Mouse (Mus musculus): ENCODE data around the gene Nit1. TPM values are rescaled to one million over a fixed set of nuclear protein-coding genes. Genes with fewer than 3 reads are reported as not detected.
A peak's percentile ranks its signal among the peaks of the same experiment; 100 is the strongest.

Gene Nit1
- polyA plus RNA-seq, 1 experiment: 33.6 TPM

DNA sequence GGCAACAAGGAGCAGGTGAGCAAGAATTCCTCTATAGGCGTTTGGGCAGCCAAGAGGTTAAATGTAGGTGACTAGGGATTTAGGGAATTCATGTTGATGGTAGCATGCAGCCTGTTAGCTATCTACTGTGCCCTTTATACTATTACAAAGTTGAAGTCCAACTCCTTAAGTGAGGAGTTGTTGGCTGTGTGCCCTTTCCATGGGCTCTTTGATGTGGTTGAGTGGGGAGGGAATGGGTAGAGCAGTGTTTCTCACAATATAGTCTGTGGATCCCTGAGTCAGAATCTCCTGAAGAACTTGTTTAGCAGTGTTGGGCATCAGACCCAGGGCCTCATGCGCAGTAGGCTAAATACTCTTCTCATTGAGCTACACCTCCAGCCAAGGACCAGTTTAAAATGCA lies 11.4 kb upstream of the Nit1 start:
- no peaks in the 10 kb centered on the region for H3K4me1 ChIP-seq (ENCODE audit: control insufficient read depth, insufficient read depth, low read length)
- H3K27ac ChIP-seq (ENCODE audit: insufficient read depth, low read length): no peak overlapping the region
- TF ChIP-seq POLR2A (IDR thresholded peaks at IDR 0.05; ENCODE audit: low read depth, low read length) (no peak), CTCF (IDR thresholded peaks at IDR 0.05; ENCODE audit: borderline replicate concordance, insufficient read depth, low read length) (no peak)
- H3K4me3 ChIP-seq (ENCODE audit: insufficient read depth, low read length): no peak overlapping the region

DNA sequence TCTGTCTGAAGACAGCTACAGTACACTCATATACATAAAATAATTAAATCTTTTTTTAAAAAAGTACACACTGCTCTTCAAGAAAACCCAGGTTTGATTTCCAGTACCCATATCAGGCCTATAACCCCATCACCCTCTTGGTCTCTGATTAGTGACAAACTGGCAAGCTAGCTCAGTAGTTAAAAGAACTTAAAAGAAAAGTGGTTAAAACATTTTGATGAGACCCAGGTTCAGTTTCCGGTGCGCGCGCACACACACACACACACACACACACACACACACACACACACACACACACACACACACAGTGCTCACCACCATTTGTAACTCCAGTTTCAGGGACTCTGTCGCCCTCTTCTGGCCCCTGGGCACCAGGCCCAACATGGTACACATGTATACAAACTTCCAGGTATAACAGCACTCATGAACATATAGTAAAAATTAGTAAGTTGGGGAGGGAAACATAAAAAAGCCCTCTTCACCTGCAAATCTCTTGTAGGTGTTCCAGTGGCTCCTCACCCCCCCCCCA lies 10.4 kb upstream of the Nit1 start:
- Histone ChIP-seq H3K4me3 (ENCODE audit: insufficient read depth, low read length) (no peak overlapping the region), H3K4me1 (ENCODE audit: control insufficient read depth, insufficient read depth, low read length) (no peaks in the 10 kb centered on the region), H3K27ac (ENCODE audit: insufficient read depth, low read length) (no peak overlapping the region)
- TF ChIP-seq POLR2A (IDR thresholded peaks at IDR 0.05; ENCODE audit: low read depth, low read length) (no peak), CTCF (IDR thresholded peaks at IDR 0.05; ENCODE audit: borderline replicate concordance, insufficient read depth, low read length) (peak; percentile 58)

DNA sequence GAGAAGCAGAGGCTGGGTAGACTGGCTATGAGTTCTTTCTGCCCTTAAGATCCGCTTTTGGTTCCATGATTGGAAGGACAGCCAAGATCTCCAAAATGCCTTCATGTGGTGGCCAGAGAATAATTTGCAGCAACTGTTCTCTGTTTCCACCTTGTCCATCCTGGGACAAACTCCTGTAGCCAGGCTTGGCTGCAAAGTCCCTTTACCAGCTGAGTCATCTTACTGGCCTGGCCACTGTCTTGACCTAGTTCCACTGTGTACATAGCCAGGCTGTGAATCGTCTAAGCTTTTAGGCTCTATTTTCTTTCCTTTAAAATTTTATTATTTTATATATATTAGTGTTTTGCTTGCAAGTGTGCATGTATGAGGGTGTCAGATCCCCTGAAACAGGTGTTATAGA lies 3.8 kb upstream of the Nit1 start:
- H3K4me1 ChIP-seq (ENCODE audit: control insufficient read depth, insufficient read depth, low read length): 0 out of 2 replicates have a peak, but pooled peaks cover 7% of the 10 kb centered on the region
- TF ChIP-seq POLR2A (IDR thresholded peaks at IDR 0.05; ENCODE audit: low read depth, low read length) (no peak), CTCF (IDR thresholded peaks at IDR 0.05; ENCODE audit: borderline replicate concordance, insufficient read depth, low read length) (no peak)
- H3K4me3 ChIP-seq (ENCODE audit: insufficient read depth, low read length): no peak overlapping the region
- H3K27ac ChIP-seq (ENCODE audit: insufficient read depth, low read length): no peak overlapping the region

DNA sequence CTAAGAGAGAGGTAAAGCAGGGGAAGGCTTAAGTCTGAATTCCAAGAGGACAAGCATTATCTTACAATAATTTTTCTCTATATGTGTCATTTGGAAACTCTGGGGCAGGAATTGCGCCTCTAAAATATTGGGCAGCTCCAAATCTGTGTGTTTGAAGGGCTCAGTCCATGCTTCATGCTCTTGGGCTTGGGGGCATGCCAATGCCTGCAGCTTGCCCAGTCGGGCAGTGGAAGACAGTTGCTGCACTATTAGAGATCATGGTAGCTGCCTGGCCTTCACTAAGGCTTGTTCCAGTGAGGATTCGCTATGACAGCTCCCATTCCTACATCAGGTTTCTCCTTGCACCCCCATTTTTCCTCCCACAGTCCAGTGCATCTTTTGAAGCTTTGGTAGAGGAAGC lies 3.2 kb upstream of the Nit1 start:
- Histone ChIP-seq H3K27ac (ENCODE audit: insufficient read depth, low read length) (no peak overlapping the region), H3K4me3 (ENCODE audit: insufficient read depth, low read length) (no peak overlapping the region), H3K4me1 (ENCODE audit: control insufficient read depth, insufficient read depth, low read length) (0 out of 2 replicates have a peak, but pooled peaks cover 7% of the 10 kb centered on the region)
- TF ChIP-seq CTCF (IDR thresholded peaks at IDR 0.05; ENCODE audit: borderline replicate concordance, insufficient read depth, low read length) (no peak), POLR2A (IDR thresholded peaks at IDR 0.05; ENCODE audit: low read depth, low read length) (no peak)

DNA sequence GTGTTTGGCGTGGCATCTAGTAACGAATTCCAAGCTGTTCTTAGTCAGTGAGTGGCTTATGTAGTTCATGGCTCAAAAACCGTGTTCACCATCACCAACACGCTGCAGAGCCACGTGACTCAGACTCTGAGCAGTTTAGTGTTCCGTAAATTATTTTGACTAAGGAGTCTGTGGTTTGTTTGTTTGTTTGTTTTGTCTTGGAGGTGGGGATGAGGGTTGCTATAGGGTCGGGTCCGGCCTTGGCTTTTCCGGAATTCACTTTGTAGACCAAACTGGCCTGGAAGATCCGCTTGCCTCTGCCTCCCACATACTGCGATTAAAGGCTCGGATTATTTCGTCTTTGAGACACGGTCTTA lies 627 bp upstream of the Nit1 start:
- H3K27ac ChIP-seq (ENCODE audit: insufficient read depth, low read length): peak overlapping the region; percentile 24; the same call in 1 of the 2 replicates
- peak overlapping the region; percentile 91 for H3K4me3 ChIP-seq (ENCODE audit: insufficient read depth, low read length)
- TF ChIP-seq CTCF (IDR thresholded peaks at IDR 0.05; ENCODE audit: borderline replicate concordance, insufficient read depth, low read length) (no peak), POLR2A (IDR thresholded peaks at IDR 0.05; ENCODE audit: low read depth, low read length) (no peak)
- 0 out of 2 replicates have a peak, but pooled peaks cover 7% of the 10 kb centered on the region for H3K4me1 ChIP-seq (ENCODE audit: control insufficient read depth, insufficient read depth, low read length)

DNA sequence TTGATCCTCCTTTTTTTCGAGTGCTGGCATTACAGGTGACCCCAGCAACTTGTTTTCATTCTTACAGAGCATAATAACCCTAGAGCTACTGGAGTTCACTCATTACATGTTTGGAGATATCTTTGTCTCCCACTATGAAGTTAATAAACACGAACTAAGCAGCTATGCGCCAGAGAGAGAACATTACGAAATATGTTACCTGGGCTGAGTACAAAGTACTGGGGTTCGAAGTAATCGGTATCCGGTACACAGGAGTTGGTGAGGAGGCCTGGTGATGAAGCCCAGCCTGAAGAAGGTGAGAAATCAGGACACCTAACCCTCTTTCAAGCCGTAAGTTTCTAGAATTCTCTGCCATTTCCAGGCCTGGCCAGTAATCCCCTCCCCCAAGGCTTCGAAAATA lies 731 bp downstream of the Nit1 start:
- TF ChIP-seq POLR2A (IDR thresholded peaks at IDR 0.05; ENCODE audit: low read depth, low read length): 0 out of 2 replicates have a peak, but pooled peaks have one; percentile 8
- TF ChIP-seq CTCF (IDR thresholded peaks at IDR 0.05; ENCODE audit: borderline replicate concordance, insufficient read depth, low read length): no peak
- 0 out of 2 replicates have a peak, but pooled peaks cover 7% of the 10 kb centered on the region for H3K4me1 ChIP-seq (ENCODE audit: control insufficient read depth, insufficient read depth, low read length)
- H3K27ac ChIP-seq (ENCODE audit: insufficient read depth, low read length): no peak overlapping the region

DNA sequence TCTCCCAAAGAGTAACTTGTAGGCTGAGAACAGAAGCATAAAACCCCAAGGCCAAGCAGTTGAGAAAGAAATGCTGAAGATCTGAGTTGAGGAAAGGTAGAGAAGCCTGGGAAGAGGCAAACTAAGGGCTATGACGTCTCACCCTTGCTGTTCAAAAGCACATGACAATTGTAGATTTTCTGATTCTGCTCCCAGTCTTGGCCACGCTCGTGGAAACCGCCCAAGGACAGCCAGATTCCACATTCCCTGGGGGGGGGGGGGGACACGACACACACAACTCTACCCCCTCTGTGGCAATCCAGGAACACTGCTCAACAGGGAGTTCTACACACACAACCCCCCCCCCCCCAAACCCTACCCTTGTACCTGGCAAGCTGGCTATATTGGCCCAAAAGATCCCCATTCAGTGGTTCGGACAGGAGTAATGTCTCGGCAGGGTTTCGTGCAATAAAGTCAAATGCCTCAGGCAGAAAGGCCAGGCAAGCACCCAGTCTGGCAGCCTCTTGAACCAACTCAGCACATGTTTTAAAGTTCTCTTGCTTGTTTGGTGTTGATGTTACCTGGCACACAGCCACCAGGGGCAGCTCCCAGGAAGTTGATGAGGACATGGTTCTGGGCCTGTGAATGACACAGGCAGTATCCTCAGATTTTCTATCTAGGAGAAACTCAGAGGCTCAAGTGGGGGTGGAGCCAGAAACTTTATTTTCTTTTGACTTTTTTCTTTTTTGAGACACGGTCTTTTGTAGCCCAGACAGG lies 1.3 kb downstream of the Nit1 start:
- H3K27ac ChIP-seq (ENCODE audit: insufficient read depth, low read length): no peak overlapping the region
- H3K4me1 ChIP-seq (ENCODE audit: control insufficient read depth, insufficient read depth, low read length): 0 out of 2 replicates have a peak, but pooled peaks cover 5% of the 10 kb centered on the region
- TF ChIP-seq CTCF (IDR thresholded peaks at IDR 0.05; ENCODE audit: borderline replicate concordance, insufficient read depth, low read length) (no peak), POLR2A (IDR thresholded peaks at IDR 0.05; ENCODE audit: low read depth, low read length) (no peak)
- H3K4me3 ChIP-seq (ENCODE audit: insufficient read depth, low read length): no peak overlapping the region

More for the DNA sequence above, 731 bp downstream of the Nit1 start:
- H3K4me3 ChIP-seq (ENCODE audit: insufficient read depth, low read length): peak overlapping the region; percentile 91

DNA sequence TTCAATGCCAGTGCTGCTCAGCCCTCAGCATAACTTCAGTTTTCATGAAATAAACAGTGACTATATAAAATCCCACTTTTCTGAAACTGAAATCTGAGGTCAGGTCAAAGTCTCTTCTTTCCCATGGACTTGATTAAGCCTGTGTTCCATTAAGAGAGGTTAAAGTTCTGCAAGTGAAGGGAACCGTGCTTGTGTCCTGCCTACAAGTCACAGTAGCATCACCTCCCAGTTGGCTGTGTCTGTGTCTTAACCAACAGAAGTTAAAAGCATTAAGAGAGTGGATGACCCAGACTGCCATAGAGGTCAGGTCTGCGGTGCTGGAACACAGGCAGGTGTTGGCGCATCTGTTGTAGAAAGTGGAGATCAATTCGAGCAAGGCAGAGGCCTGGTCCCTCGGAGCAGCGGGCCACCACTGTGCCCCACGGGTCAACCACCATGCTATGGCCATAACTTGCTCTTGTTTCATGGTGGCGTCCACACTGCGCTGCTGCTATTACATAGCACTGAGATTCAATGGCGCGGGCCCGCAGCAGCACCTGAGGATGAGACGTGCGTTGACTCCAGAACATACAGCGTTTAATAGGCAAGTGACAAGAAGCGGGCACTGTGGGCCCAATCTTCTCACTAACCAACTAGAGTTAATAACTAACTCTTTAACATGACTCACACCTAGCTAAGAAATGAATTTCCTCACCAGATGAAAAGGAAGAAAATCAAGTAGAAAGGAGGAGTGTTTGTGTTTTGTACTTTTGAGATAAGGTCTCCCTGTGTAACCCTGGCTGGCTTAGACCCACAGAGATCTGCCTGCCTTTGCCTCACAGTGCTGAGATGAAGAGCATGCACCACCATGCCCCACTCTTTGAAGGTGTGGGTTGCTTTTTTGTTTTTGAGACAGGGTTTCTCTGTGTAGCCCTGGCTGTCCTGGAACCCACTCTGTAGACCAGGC lies 2.9 kb downstream of the Nit1 start:
- no peak overlapping the region for H3K4me3 ChIP-seq (ENCODE audit: insufficient read depth, low read length)
- no peak overlapping the region for H3K27ac ChIP-seq (ENCODE audit: insufficient read depth, low read length)
- no peaks in the 10 kb centered on the region for H3K4me1 ChIP-seq (ENCODE audit: control insufficient read depth, insufficient read depth, low read length)
- TF ChIP-seq CTCF (IDR thresholded peaks at IDR 0.05; ENCODE audit: borderline replicate concordance, insufficient read depth, low read length) (no peak), POLR2A (IDR thresholded peaks at IDR 0.05; ENCODE audit: low read depth, low read length) (no peak)

DNA sequence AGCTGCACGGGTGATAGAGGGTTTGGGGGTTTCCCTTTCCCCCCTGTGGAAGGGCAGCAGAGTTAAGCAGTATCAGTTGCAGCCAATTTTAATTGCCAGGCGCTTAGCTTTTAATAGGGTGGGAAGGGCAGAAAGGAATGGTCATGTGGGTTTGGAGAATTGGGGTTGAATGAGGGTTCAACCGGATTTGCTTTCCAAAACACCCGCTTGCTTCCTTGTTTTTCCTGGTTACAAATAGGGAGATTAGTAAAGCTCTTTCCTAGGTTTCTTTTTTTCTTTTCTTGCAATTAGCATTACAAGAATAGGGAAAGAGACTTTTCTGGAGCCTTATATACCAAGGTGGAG lies 15.3 kb downstream of the Nit1 start:
- H3K4me1 ChIP-seq (ENCODE audit: control insufficient read depth, insufficient read depth, low read length): peaks cover 7% of the 10 kb centered on the region; the same call in 1 of the 2 replicates
- peak overlapping the region; percentile 75 for H3K4me3 ChIP-seq (ENCODE audit: insufficient read depth, low read length)
- H3K27ac ChIP-seq (ENCODE audit: insufficient read depth, low read length): peak overlapping the region; percentile 81
- no peak for TF ChIP-seq CTCF (IDR thresholded peaks at IDR 0.05; ENCODE audit: borderline replicate concordance, insufficient read depth, low read length)
- TF ChIP-seq POLR2A (IDR thresholded peaks at IDR 0.05; ENCODE audit: low read depth, low read length): no peak
